Mouse (Mus musculus): ENCODE measurements at regions not wholly inside any gene's neighbourhood (a gene's known extent, or its start where the extent isn't known, plus 50 kb on each side); places are given as distances from the start of the nearest gene placed in this dataset.

DNA sequence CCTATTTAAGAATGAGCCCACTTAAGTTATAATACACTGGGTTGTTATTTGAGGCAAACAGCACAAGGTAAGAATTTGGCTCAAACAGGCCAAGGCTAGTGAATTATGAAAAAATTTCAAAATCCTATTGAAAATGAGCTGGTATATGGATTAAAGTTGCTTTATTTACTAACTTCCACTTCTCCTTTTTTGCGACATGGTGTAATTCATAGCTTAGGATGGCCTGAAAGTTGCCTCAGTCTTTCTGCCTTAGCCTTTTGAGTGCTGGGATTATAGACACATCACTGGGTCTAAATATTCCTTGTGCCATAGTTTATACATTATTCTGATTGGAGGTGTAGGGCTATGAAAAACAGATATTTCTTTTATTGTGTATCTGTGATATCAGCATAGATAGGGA, 81.9 kb downstream of the Edem1 start:
- DNase-seq (ENCODE audit: low spot score in 2 of 2), result no peak

GRCm38 (mm10) chr6:108912539-108912938, 84.1 kb downstream of the Edem1 start:
- no peak for DNase-seq (ENCODE audit: low spot score in 2 of 2)

- no peak for DNase-seq (ENCODE audit: low spot score in 2 of 2)
Measured at GRCm38 (mm10) chr6:108919372-108919913, 91.0 kb downstream of the Edem1 start.

DNA sequence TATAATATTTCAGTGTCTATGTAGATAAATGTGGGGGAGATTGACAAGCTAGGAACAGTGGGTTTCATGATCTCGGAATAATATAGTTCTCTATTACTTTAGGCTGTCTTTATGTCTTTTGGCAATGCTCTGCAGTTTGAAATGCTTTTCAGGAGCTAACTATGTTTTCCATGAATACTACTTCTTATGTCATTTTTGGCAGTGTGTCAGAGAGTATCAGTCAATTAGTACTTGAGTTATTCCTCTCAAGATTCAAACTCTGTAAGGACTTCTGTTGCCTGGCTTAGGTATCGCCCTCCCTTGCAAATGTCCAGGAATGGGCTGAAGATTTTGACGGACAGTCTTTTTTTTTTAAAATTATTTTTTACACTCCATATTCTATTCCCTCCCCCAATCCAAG, 92.7 kb downstream of the Edem1 start:
- no peak for DNase-seq (ENCODE audit: low spot score in 2 of 2)

- no peak for DNase-seq (ENCODE audit: low spot score in 2 of 2)
Measured at GRCm38 (mm10) chr6:108922564-108922963, 94.1 kb downstream of the Edem1 start.

DNA sequence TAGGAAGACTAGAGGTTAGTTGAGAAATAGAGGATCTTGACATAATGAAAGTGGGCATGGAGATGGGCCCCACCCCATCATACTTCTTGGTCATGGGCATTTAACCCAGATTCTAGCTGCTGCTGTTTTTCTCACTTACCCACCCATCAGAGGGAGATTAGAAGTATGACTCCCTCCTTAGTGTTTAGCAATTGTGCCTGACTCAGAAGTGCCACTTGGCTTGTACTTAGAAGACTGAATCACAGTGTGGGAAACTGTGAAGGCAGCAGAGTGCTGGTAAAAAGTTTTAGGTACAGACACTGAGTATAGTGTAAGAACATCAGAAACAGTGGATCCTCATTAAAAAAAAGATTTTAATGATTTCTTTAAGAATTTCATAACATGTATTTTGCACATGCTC, 100.5 kb downstream of the Edem1 start:
- DNase-seq (ENCODE audit: low spot score in 2 of 2), result peak; percentile 13 to 50

DNA sequence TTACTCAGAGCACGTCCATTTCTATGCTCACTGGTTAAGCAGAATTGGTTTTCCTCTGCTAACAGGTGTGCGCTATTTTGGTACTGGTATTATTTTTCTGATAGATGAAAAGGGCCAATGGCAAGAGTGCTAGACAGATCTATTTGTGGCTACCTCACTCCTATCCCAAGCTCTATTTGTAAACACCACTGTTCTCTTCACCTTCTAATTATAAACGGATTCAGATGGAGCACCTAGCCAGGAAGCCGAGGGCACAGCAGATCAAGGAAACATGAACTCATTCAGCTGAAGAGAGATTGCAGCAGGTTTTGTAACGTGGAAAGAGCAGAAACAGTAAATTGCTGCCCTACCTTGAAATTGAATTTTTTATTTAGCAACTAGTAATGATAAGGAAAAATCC, 110.2 kb downstream of the Edem1 start:
- no peak for DNase-seq (ENCODE audit: low spot score in 2 of 2)

GRCm38 (mm10) chr6:108942288-108942687, 113.8 kb downstream of the Edem1 start:
- no peak for DNase-seq (ENCODE audit: low spot score in 2 of 2)

DNA sequence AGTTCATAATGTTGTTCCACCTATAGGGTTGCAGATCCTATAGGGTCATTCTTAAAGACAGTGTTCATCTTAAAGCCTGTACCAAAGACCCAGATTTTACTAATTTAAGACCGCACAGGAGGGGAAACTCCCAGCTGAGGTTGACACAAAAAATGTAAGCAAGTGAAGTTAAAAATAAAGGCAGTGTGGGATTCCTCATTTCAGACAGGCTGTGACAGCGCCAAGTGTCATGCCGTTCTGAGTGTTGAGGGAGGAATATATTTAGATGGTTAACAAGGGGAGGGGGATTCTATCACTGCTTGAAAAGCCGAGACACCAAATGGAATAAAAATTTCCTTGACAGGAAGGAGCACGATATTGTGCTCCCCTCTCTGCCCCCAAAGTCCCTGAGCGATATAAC, 123.9 kb downstream of the Edem1 start:
- DNase-seq (ENCODE audit: low spot score in 2 of 2), result peak in 1 of 2 experiments; percentile 23

DNA sequence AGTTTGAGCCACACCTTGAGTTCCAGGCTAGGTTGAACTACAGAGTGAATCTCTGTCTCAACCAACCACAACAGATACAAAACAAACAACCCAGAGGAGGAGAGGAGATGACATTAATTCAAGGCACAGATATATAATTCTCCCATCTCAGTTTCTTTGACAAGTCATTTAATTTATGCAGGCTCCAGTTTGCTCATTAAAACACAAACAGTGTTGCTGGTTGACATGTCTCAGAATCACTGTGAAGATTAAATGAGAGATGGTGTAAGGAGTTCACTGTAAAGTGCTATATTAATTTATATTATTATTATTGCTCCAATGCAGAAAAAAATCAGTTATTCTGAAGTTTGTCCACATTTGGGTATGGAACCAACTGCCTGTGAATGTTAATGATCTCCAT, 134.4 kb downstream of the Edem1 start:
- no peak for DNase-seq (ENCODE audit: low spot score in 2 of 2)

- peak; percentile 65 to 86 for DNase-seq (ENCODE audit: low spot score in 2 of 2)
Measured at GRCm38 (mm10) chr6:108963295-108963694, 134.9 kb downstream of the Edem1 start.

- no peak for DNase-seq (ENCODE audit: low spot score in 2 of 2)
Measured at GRCm38 (mm10) chr6:108969477-108970176, 141.2 kb downstream of the Edem1 start.

DNA sequence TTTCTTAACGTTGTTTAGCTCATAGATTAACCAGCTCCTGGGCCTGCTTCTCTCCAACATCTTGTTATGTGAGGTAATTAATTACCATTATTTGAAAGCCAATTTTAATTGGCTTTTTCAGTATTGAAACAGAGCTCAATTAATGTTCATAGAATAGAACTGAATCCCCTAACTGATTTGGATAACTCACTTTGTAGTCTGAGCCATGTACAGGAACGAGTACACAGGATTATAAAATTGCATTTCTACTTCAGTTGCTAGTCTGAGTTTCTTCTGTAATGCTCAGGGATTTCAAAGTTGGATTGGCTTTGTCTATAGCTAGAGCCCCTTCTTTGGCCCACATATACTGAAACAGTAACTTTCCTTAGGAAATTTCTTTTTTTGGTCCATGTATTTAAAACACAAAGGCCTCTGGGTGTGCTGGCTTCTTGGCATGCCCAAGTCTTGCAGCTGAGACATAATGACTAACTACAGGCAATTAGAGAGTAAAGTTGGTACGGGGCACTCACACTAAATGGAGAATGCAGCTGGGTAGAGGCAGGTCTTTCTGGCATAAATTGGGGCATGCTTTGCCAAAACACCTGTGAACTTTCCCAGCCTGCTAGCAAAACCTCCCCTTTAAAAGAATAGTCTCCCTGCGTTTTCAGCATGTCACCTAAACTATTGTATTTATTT, 143.1 kb downstream of the Edem1 start:
- no peak for DNase-seq (ENCODE audit: low spot score in 2 of 2)

DNA sequence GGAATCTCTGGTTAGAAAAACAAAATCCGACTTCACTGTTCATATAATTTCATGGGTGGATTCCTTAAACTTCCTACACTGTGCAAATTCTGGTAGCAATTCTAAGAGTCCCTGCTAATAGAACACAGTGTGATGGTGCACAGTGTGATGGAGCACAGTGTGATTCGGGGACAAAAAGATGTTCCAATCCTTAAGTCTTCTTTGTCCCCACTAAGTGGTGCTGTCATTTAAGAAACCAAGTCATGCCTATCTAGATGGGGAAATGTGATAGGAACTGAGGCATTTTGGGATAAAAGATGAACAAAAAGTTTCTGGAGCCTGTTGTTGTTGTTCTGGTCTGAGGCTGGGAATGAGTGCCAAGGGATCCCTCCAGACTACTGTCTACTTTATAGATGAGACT, 145.3 kb downstream of the Edem1 start:
- DNase-seq (ENCODE audit: low spot score in 2 of 2), result no peak

DNA sequence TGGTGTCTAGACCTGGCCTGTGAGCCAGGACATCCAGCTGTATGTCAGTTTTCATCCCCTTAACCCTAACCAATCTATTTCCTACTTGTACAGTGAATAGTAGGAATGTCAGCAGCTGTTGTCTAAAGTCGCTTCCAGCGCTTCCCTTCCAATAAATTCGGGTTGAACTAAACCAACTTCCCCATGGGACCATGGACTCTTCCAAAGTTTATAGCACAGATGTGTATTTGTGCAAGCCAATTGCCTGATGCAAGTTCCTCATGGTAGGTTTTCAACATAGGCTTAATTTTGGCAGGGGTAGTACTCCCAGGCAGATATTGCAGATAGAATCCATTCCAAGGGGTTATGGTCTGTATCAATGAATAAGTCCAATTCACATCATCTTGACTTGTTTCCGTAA, 161.1 kb downstream of the Edem1 start:
- DNase-seq (ENCODE audit: low spot score in 2 of 2), result no peak

DNA sequence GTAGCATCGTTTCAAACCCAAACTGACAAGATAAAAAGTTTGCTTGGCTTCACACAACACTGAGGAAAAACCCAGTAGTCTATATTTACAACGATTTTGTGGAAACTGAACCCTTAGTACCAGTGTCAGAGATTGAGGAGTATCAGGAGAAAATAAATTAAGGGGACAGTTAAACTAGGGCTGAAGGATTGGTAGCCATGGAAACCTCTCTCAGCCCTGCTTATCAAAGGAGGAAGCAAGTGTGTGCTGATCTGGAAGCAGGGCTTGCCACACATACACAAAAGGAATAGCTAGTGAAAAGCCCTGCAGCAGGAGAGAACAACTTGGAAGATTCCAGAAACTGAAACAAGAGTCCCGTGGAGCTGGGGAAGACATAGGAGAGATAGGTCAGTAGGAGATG, 165.3 kb downstream of the Edem1 start:
- no peak for DNase-seq (ENCODE audit: low spot score in 2 of 2)

DNA sequence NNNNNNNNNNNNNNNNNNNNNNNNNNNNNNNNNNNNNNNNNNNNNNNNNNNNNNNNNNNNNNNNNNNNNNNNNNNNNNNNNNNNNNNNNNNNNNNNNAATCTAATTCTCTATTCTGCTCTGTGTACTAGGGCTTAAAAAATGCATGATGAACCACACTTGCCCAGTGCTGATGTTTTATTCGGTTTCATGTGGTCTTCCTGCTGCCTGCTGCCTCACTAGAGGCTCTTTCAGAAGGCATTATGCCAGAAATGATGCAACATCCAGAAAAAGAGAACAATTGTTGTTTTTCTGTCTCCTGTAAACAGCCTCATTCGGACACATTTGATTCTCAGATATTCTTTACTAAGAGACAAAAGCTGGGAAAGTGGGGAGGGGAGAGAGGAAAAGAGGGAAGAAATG, 176.0 kb downstream of the Edem1 start:
- no peak for DNase-seq (ENCODE audit: low spot score in 2 of 2)

DNA sequence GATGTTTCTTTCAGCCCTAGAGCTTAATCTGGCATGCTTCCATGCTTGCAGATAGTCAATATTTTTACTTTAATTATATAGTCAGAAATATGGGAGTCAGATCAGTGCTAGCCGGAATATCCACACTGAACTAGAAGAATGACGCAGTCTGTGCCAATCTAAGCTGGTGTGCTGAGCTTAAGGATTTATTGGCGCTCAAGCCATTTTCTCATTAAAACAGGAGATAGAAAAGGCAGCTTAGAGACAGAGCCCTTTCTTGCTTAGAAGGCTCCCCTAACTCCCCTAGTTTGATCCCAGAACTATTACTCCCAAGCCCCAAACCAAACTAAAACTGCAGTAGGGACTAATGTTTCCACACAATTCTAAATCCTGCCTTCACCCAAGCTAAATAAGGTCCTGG, 180.9 kb downstream of the Edem1 start:
- no peak for DNase-seq (ENCODE audit: low spot score in 2 of 2)

DNA sequence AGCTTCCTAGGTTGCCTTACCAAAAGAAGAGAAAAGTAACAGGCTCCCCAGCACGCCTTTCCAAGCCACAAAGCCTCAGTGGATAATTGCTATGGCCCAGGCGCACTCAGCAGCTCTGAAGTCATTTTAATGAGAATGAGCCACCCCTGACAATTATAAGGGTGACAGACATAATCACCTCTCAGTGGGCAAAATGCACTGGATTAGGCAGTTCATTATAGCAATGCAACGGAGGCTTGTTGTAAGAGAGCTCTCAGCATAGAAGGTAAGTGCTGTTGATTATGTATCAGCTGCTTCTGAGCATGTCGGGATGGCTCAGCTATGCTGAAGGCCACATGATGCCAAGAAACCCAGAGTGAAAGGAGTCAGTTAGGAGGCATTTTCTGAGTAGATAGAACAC, 181.4 kb downstream of the Edem1 start:
- no peak for DNase-seq (ENCODE audit: low spot score in 2 of 2)

- DNase-seq (ENCODE audit: low spot score in 2 of 2), result peak in 1 of 2 experiments; percentile 38
Measured at GRCm38 (mm10) chr6:109019731-109020130, 191.3 kb downstream of the Edem1 start.
